Mouse (Mus musculus) CD4-positive helper T cell, adult 2 months (primary cell): ENCODE data around the gene Ptgs1.
"Not testable (repeated sequence)": the region's sequence is repeated elsewhere in the genome, so short reads cannot be mapped to it uniquely, and the experiment has no call there.

Experiments
- DNase-seq: peaks from one replicate; pipeline ENCODE4 v3.0.0-alpha.2; 2012; ENCODE audit warnings: low read depth, missing footprints, low spot score

The Ptgs1 gene

GRCm38 (mm10) chr2:36230366-36230765 lies at the start of gene Ptgs1:
Gene Ptgs1, plus strand, starts transcription at chr2:36230426.
- peak; percentile 13 for DNase-seq

GRCm38 (mm10) chr2:36181587-36182368 lies 48.4 kb upstream of the Ptgs1 start:
- not testable (repeated sequence) for DNase-seq

- no peak for DNase-seq
Measured at GRCm38 (mm10) chr2:36183278-36183677, 46.9 kb upstream of the Ptgs1 start.

GRCm38 (mm10) chr2:36184192-36184591 lies 46.0 kb upstream of the Ptgs1 start:
- no peak for DNase-seq

GRCm38 (mm10) chr2:36184876-36185275 lies 45.4 kb upstream of the Ptgs1 start:
- no peak for DNase-seq

GRCm38 (mm10) chr2:36189200-36189599 lies 41.0 kb upstream of the Ptgs1 start:
- DNase-seq = not testable (repeated sequence)

- no peak for DNase-seq
Measured at GRCm38 (mm10) chr2:36191098-36191941, 38.9 kb upstream of the Ptgs1 start.

- no peak for DNase-seq
Measured at GRCm38 (mm10) chr2:36197021-36197420, 33.2 kb upstream of the Ptgs1 start.

- DNase-seq = no peak
Measured at GRCm38 (mm10) chr2:36197919-36198881, 32.0 kb upstream of the Ptgs1 start.

GRCm38 (mm10) chr2:36198882-36199262 lies 31.4 kb upstream of the Ptgs1 start:
- no peak for DNase-seq

GRCm38 (mm10) chr2:36200813-36201212 lies 29.4 kb upstream of the Ptgs1 start:
- no peak for DNase-seq

- DNase-seq = no peak
Measured at GRCm38 (mm10) chr2:36201756-36202610, 28.2 kb upstream of the Ptgs1 start.

- DNase-seq = no peak
Measured at GRCm38 (mm10) chr2:36202611-36202880, 27.7 kb upstream of the Ptgs1 start.

GRCm38 (mm10) chr2:36203011-36203825 lies 27.0 kb upstream of the Ptgs1 start:
- DNase-seq = peak; percentile 36

GRCm38 (mm10) chr2:36204595-36204994 lies 25.6 kb upstream of the Ptgs1 start:
- no peak for DNase-seq

- no peak for DNase-seq
Measured at GRCm38 (mm10) chr2:36207071-36207470, 23.2 kb upstream of the Ptgs1 start.

GRCm38 (mm10) chr2:36210796-36211195 lies 19.4 kb upstream of the Ptgs1 start:
- no peak for DNase-seq

GRCm38 (mm10) chr2:36211785-36212184 lies 18.4 kb upstream of the Ptgs1 start:
- DNase-seq = no peak

- no peak for DNase-seq
Measured at GRCm38 (mm10) chr2:36213108-36213507, 17.1 kb upstream of the Ptgs1 start.

- DNase-seq = peak; percentile 78
Measured at GRCm38 (mm10) chr2:36214023-36214422, 16.2 kb upstream of the Ptgs1 start.
